Mouse (Mus musculus) embryonic facial prominence, embryonic 14.5 days (tissue): ENCODE measurements around the gene Zfp663. TPM values are rescaled to one million over a fixed set of nuclear protein-coding genes. Genes with fewer than 3 reads are reported as not detected.

Source experiments
- ATAC-seq: fragments of 200-750 bp; cut with Nextera tagmentation; 2 replicates; pipeline ENCODE4 v1.8.0; 2017; ENCODE audit warnings: low read depth, moderate number of reproducible peaks, moderate TSS enrichment
- DNase-seq: peaks from one replicate; pipeline ENCODE4 v3.0.0-alpha.2; 2015; ENCODE audit warnings: low spot score
- H3K27ac ChIP-seq: fragments of 300-500 bp; sonication (generic); replicated peaks from 2 replicates; pipeline ENCODE4 v1.5.1; 2014; ENCODE audit warnings: low read depth, mild to moderate bottlenecking, low read length, moderate library complexity
- H3K27me3 ChIP-seq: fragments of 300-500 bp; sonication (generic); replicated peaks from 2 replicates; pipeline ENCODE4 v1.6.1; 2014; ENCODE audit warnings: low read length; ENCODE audit not compliant: control insufficient read depth, insufficient read depth
- H3K36me3 ChIP-seq: fragments of 300-500 bp; sonication (generic); 2 replicates; pipeline ENCODE4 v1.6.1; 2014; ENCODE audit warnings: low read length, mixed read lengths; ENCODE audit not compliant: control insufficient read depth, insufficient read depth
- H3K4me1 ChIP-seq: fragments of 300-500 bp; sonication (generic); 2 replicates; pipeline ENCODE4 v1.6.1; 2014; ENCODE audit warnings: antibody characterized with exemption, low read length; ENCODE audit not compliant: control insufficient read depth, insufficient read depth
- H3K4me2 ChIP-seq: fragments of 300-500 bp; sonication (generic); 2 replicates; pipeline ENCODE4 v1.6.1; 2014; ENCODE audit warnings: low read depth, mild to moderate bottlenecking, low read length, moderate library complexity, mixed read lengths
- H3K4me3 ChIP-seq: fragments of 300-500 bp; sonication (generic); 2 replicates; pipeline ENCODE4 v1.5.1; 2014; ENCODE audit warnings: low read depth, mild to moderate bottlenecking, low read length
- H3K9ac ChIP-seq: fragments of 300-500 bp; sonication (generic); 2 replicates; pipeline ENCODE4 v1.6.1; 2014; ENCODE audit warnings: low read depth, mild to moderate bottlenecking, low read length, moderate library complexity, mixed read lengths
- H3K9me3 ChIP-seq: fragments of 300-500 bp; sonication (generic); 2 replicates; pipeline ENCODE4 v1.6.1; 2016; ENCODE audit warnings: low read length; ENCODE audit not compliant: control insufficient read depth
- WGBS: fragments of 180-500 bp; shearing (Covaris S2); extraction: QIAGEN DNeasy Blood & Tissue Kit; methylation state at CpG from one replicate; pipeline ENCODE4 v1.1.7; 2014; 5-methylcytosine and 5-hydroxymethylcytosine counted together
- polyA plus RNA-seq: library from polyadenylated mRNA; unstranded; fragments of >200 nt; fragmentation: Nextera tagmentation; extraction: Ambion mirVana; gene quantifications from 2 replicates; pipeline ENCODE4 v1.2.1, GENCODE M21; 2014

Zfp663 gene
- polyA plus RNA-seq, 1 experiment from 2014 or later = 0.64 TPM

DNA sequence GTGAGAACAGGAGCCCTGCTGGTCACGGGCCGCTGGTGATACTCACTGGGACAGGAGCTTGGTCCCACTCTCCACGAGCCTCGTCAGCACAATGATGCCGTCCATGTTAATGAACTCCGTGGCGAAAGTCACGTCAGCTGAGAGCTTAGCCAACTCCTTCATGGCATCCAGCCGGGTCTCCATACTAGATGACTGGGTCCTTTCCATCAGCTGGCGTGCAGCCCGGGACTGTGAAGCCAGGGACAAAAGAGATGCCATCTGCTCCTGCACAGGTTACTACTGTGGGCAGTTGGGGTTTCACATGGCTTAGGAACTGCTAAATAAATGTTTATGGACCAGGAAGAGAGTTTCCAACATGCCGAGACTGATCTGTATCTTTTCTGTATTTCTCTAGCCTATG lies 57.0 kb downstream of the Zfp663 start:
- H3K36me3 ChIP-seq = peaks cover 97% of the 10 kb centered on the region
- H3K27me3 ChIP-seq = no peaks in the 10 kb centered on the region
- H3K4me2 ChIP-seq = no peak overlapping the region
- ATAC-seq (no peak), DNase-seq (no peak)
- H3K27ac ChIP-seq = no peak overlapping the region
- no peak overlapping the region for H3K9ac ChIP-seq
- H3K4me3 ChIP-seq = no peak overlapping the region
- 84% methylated on average over 12 of the region's 12 CpGs for WGBS
- H3K4me1 ChIP-seq = peaks cover under 1% of the 10 kb centered on the region
- no peaks in the 10 kb centered on the region for H3K9me3 ChIP-seq

DNA sequence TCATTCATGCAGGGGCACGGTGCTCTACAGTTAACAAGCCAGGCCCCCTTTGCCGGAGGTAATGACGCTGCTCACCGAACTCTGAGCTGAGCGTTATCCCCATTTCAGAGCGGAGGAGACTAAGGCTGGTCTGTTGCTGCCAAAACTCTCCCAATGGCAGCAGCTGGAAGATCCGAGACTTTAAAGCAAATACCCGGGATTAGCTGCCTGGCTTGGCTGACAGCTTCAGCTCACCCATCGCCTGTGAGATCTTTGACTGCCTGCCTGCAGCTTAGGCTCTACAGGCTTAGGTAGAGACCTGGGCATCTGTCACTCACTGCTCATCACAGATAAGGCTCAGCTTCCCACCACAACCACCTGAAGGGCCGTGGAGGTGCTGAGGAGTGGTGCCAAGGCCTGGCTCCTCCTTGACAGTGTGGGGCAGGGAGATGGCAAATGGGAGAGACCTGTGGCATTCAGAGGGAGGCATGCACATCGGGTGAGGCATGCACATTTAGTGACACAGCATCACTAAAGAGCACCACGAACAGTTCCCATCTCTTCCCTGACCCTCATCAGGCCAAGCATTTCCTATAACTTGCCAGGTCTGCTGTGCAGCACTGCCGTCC lies 57.6 kb downstream of the Zfp663 start:
- H3K9ac ChIP-seq = no peak overlapping the region; the same call in 1 of the 2 replicates
- peaks cover 93% of the 10 kb centered on the region for H3K36me3 ChIP-seq
- WGBS = 50% methylated on average over 13 of the region's 13 CpGs
- H3K4me3 ChIP-seq = no peak overlapping the region
- no peak overlapping the region for H3K27ac ChIP-seq
- H3K27me3 ChIP-seq = no peaks in the 10 kb centered on the region
- H3K4me1 ChIP-seq = no peaks in the 10 kb centered on the region
- H3K4me2 ChIP-seq = no peak overlapping the region
- DNase-seq = no peak
- H3K9me3 ChIP-seq = no peaks in the 10 kb centered on the region
- ATAC-seq = no peak

DNA sequence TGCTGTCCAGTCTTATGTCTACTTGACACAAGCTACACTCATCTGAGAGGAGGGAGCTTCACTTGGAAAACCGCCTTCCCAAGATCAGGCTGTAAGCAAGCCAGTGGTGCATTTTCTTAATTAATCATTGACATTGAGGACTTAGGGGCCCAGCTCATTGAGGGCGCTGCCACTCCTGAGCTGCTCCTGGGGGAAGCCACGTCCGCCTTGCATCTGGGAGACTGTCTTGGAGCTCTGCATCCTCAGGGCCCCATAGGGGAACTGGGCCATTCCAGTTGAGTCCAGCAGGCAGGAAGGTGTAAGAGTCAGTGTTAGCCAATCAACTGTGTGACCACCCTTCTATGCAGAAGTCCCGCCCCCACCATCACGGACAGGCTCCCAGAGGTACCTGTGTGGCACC lies 60.7 kb downstream of the Zfp663 start:
- H3K4me1 ChIP-seq = no peaks in the 10 kb centered on the region
- no peak overlapping the region for H3K9ac ChIP-seq
- no peaks in the 10 kb centered on the region for H3K27me3 ChIP-seq
- H3K4me2 ChIP-seq = no peak overlapping the region
- no peak for ATAC-seq
- H3K9me3 ChIP-seq = no peaks in the 10 kb centered on the region
- WGBS = 91% methylated on average over 6 of the region's 6 CpGs
- H3K36me3 ChIP-seq = peaks cover 92% of the 10 kb centered on the region
- H3K27ac ChIP-seq = no peak overlapping the region
- no peak for DNase-seq
- H3K4me3 ChIP-seq = no peak overlapping the region

DNA sequence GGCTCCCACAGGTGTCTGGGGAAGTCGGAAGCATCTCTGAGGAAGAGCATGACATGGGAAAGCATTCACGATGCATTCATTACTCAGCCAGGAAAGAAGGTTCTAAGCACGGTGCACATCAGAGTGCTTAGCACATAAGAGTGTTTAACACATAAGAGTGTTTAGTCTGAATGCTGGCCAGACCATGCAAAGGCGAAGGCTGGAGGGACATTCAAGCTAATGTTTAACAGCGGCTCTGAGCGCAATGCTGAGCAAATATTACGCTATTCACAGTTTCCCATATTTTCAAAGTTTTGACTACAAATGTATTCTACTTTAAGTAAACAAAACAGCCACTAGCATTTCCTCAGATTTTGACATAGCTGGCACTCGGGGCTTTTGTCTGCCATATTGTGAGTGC lies 63.1 kb downstream of the Zfp663 start:
- Histone ChIP-seq H3K27ac (no peak overlapping the region), H3K4me1 (no peaks in the 10 kb centered on the region), H3K4me3 (no peak overlapping the region), H3K4me2 (no peak overlapping the region), H3K9me3 (no peaks in the 10 kb centered on the region), H3K27me3 (no peaks in the 10 kb centered on the region), H3K9ac (no peak overlapping the region), H3K36me3 (peaks cover 91% of the 10 kb centered on the region)
- no peak for ATAC-seq
- DNase-seq = no peak
- 94% methylated on average over 8 of the region's 8 CpGs for WGBS

DNA sequence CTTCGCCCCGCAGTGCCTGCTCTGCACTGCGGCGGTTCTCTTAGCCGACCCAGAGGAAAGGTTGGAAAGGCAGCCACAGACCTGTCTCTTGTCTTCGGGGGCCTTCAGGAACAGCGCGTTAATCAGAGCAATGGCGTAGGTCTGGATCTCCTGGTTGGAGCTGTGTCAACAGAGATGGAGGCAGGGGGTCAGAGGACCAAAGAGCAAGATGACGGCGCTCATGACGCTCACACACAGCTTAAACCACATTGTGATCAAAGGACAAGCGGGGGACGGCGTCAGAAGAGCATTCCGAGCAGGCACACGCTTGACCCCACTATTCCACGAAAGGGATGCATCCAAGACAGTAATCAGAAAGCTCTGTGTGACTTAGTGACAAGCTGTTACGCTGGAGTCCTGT lies 63.7 kb downstream of the Zfp663 start:
- Histone ChIP-seq H3K27ac (no peak overlapping the region), H3K36me3 (peaks cover 90% of the 10 kb centered on the region), H3K9ac (no peak overlapping the region), H3K4me2 (no peak overlapping the region), H3K4me3 (no peak overlapping the region), H3K4me1 (no peaks in the 10 kb centered on the region), H3K9me3 (no peaks in the 10 kb centered on the region), H3K27me3 (no peaks in the 10 kb centered on the region)
- ATAC-seq (no peak), DNase-seq (no peak)
- 86% methylated on average over 17 of the region's 19 CpGs for WGBS

DNA sequence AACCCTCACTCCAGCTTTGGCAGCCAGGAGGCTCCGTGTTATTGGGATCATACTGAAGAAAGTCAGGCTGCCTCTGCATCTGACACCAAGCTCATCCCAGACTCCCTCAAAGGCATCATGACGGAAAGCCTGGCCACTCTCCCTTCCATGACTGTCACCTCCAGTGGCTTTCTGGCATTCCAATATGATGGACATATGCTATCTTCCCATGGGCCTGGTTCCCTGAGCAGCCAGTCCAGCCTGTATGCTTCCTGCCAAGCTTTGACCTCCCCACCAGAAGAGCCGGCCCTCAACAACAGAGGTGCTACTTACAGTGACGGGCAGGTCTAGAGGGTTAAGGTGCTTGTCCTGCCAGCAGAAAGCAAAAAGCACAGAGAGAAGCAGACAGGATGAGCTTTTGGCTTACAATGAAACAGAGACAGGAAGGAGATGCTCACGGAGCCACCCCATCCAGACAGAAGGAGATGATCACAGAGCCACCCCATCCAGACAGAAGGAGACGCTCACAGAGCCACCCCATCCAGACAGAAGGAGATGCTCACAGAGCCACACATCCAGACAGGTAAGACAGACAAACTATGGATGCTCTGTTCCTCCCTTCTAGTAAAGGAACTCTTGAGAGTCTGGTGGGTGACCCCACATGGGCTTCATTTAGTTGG lies 65.0 kb downstream of the Zfp663 start:
- H3K4me3 ChIP-seq = no peak overlapping the region
- no peaks in the 10 kb centered on the region for H3K4me1 ChIP-seq
- no peaks in the 10 kb centered on the region for H3K27me3 ChIP-seq
- H3K4me2 ChIP-seq = no peak overlapping the region
- no peak for ATAC-seq
- H3K9me3 ChIP-seq = no peaks in the 10 kb centered on the region
- DNase-seq = no peak
- no peak overlapping the region for H3K27ac ChIP-seq
- H3K36me3 ChIP-seq = peaks cover 80% of the 10 kb centered on the region
- WGBS = 89% methylated on average over 6 of the region's 6 CpGs
- no peak overlapping the region for H3K9ac ChIP-seq

DNA sequence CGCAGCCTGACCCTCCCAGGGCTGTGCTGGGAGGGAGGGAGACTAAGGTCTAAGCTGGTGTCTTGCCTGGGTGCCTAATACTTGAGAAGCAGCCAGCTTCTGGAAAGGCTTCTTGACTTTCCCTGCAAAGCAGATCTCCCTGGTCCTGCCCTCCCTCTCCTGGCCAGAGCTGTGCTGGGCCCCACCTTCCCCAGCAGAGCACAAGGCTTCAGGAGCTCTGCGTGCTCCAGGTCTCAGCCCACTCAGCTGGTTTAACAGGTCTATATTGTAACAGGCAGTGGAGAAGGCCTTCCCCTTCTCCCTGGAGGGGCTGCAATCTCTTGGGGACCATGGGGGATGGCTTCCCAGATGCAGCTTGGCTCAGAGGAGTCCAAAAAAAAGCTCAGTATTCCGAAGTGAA lies 67.1 kb downstream of the Zfp663 start:
- H3K36me3 ChIP-seq = peaks cover 81% of the 10 kb centered on the region

More for the DNA sequence above, 67.1 kb downstream of the Zfp663 start:
- ATAC-seq (no peak), DNase-seq (no peak)
- H3K27me3 ChIP-seq = no peaks in the 10 kb centered on the region
- no peak overlapping the region for H3K4me3 ChIP-seq
- H3K27ac ChIP-seq = no peak overlapping the region
- H3K9ac ChIP-seq = no peak overlapping the region
- no peaks in the 10 kb centered on the region for H3K4me1 ChIP-seq
- H3K9me3 ChIP-seq = no peaks in the 10 kb centered on the region
- no peak overlapping the region for H3K4me2 ChIP-seq
- 67% methylated on average over 3 of the region's 3 CpGs for WGBS
